Mouse (Mus musculus): Measurements from ENCODE around the gene Fkbp4. TPM values are rescaled to one million over a fixed set of nuclear protein-coding genes. Genes with fewer than 3 reads are reported as not detected.
"Not testable (repeated sequence)": the region's sequence is repeated elsewhere in the genome, so short reads cannot be mapped to it uniquely, and the experiment has no call there.

Gene Fkbp4
- polyA plus RNA-seq, 1 experiment from 2014 or later, result 404 TPM

DNA sequence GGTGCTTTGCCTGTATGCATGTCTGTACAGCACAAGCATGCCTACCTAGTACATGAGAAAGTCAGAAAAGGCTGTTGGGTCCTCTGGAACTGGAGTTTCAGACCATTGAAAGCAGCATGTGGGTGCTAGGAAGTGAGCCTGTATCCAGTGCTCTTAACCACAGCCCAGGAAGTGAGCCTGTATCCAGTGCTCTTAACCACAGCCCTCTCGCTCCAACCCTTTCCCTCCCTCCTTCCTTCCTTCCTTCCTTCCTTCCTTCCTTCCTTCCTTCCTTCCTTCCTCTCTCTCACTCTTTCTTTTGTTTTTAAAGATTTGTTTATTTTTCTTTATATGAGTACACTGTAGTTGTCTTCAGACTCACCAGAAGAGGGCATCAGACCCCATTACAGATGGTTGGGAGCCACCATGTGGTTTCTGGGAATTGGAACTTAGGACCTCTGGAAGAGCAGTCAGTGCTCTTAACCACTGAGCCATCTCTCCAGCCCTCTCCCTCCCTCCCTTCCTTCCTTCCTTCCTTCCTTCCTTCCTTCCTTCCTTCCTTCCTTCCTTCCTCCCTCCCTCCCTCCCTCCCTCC lies 57.8 kb downstream of the Fkbp4 start:
- 60% methylated on average over 1 of the region's 1 CpGs for WGBS
- not testable (repeated sequence) for H3K27me3 ChIP-seq (replicated peaks); H3K4me3 ChIP-seq; H3K27ac ChIP-seq; H3K36me3 ChIP-seq; H3K4me1 ChIP-seq; ATAC-seq (ENCODE audit: low FRiP score, low read depth); H3K9me3 ChIP-seq; H3K4me2 ChIP-seq (replicated peaks); H3K9ac ChIP-seq

Other genes with a start within 250 kb of the Fkbp4 start
- 1.6 TPM in 2 replicates for gene Tead4, start 137.9 kb downstream of the Fkbp4 start, polyA plus RNA-seq (2016; fragmentation: Nextera tagmentation; extraction: Ambion mirVana)
- 18.9 and 20.5 TPM in 2 replicates for gene Tulp3, start 82.8 kb downstream of the Fkbp4 start, polyA plus RNA-seq (2016; fragmentation: Nextera tagmentation; extraction: Ambion mirVana)
- 147 and 154 TPM in 2 replicates for gene Rhno1, start 75.8 kb downstream of the Fkbp4 start, polyA plus RNA-seq (2016; fragmentation: Nextera tagmentation; extraction: Ambion mirVana)
- 32.0 and 36.8 TPM in 2 replicates for gene Foxm1, start 75.7 kb downstream of the Fkbp4 start, polyA plus RNA-seq (2016; fragmentation: Nextera tagmentation; extraction: Ambion mirVana)
- gene Tex52, start 63.2 kb downstream of the Fkbp4 start, polyA plus RNA-seq (2016; fragmentation: Nextera tagmentation; extraction: Ambion mirVana), result 0.17 and 0.34 TPM in 2 replicates
- gene Gm44596, start 63.2 kb downstream of the Fkbp4 start, polyA plus RNA-seq (2016; fragmentation: Nextera tagmentation; extraction: Ambion mirVana), result not detected in 2 replicates
- 4.6 and 4.8 TPM in 2 replicates for gene Nrip2, start 39.4 kb downstream of the Fkbp4 start, polyA plus RNA-seq (2016; fragmentation: Nextera tagmentation; extraction: Ambion mirVana)
- gene Itfg2, start 13.7 kb downstream of the Fkbp4 start, polyA plus RNA-seq (2016; fragmentation: Nextera tagmentation; extraction: Ambion mirVana), result 38.6 and 38.8 TPM in 2 replicates
- not detected in 2 replicates for gene Pzp, start 88.0 kb upstream of the Fkbp4 start, polyA plus RNA-seq (2016; fragmentation: Nextera tagmentation; extraction: Ambion mirVana)
- gene A2ml1, start 142.9 kb upstream of the Fkbp4 start, polyA plus RNA-seq (2016; fragmentation: Nextera tagmentation; extraction: Ambion mirVana), result not detected in 2 replicates
- gene Klrb1a, start 184.9 kb upstream of the Fkbp4 start, polyA plus RNA-seq (2016; fragmentation: Nextera tagmentation; extraction: Ambion mirVana), result not detected in 2 replicates
- gene Clec2h, start 223.7 kb upstream of the Fkbp4 start, polyA plus RNA-seq (2016; fragmentation: Nextera tagmentation; extraction: Ambion mirVana), result not detected in 2 replicates

Data from neural tube, embryonic 12.5 days (tissue).